ENCODE assay signal across 8 mouse cellular contexts in genomic region chr11:11811906-11812480, GRCm38 (mm10). TPM values are rescaled to one million over a fixed set of nuclear protein-coding genes. Genes with fewer than 3 reads are reported as not detected.
A peak's percentile ranks its signal among the peaks of the same experiment; 100 is the strongest.
DNase-seq lines count a peak whose midpoint lies in the region; ATAC-seq and TF ChIP-seq lines count a peak whose summit lies in the region.

No protein-coding gene starts in this region.

- ATAC-seq in heart, embryonic 12.5 days (ENCODE audit: insufficient number of reproducible peaks, low FRiP score) = peak; percentile 41
- peak; percentile 41 for ATAC-seq in liver, embryonic 14.5 days (ENCODE audit: insufficient read depth)

- TF ChIP-seq EP300 in liver, embryonic 14.5 days (IDR thresholded peaks at IDR 0.05; ENCODE audit: low read depth) = peak; percentile 95

- H3K36me3 ChIP-seq in heart, embryonic 12.5 days = no peaks in the 10 kb centered on the region
- H3K36me3 ChIP-seq in liver, embryonic 14.5 days (replicated peaks; ENCODE audit: control insufficient read depth, insufficient read depth, low read depth) = peaks cover 1% of the 10 kb centered on the region; the same call in 1 of the 2 replicates
- H3K36me3 ChIP-seq in testis, adult 2 months (ENCODE audit: control insufficient read depth, insufficient read depth, low read length) = no peaks in the 10 kb centered on the region

- 15% methylated on average over 9 of the region's 9 CpGs for WGBS in heart, embryonic 12.5 days
- 2% methylated on average over 9 of the region's 9 CpGs for WGBS in liver, embryonic 14.5 days (ENCODE audit: insufficient replicate concordance)

- H3K4me3 ChIP-seq in embryonic fibroblast, embryonic 13.5 days (ENCODE audit: insufficient read depth, low read length) = no peak overlapping the region
- H3K4me3 ChIP-seq in heart, embryonic 12.5 days = peak overlapping the region; percentile 8; the same call in 1 of the 2 replicates
- no peak overlapping the region for H3K4me3 ChIP-seq in liver, embryonic 14.5 days (ENCODE audit: insufficient read depth in 1 of 2, low read depth in 2 of 2, low read length in 2 of 2)
- H3K4me3 ChIP-seq in testis, adult 2 months (ENCODE audit: control insufficient read depth, low read depth, low read length) = no peak overlapping the region

- no peak for TF ChIP-seq POLR2A in embryonic fibroblast, embryonic 13.5 days (IDR thresholded peaks at IDR 0.05; ENCODE audit: low read depth, low read length)
- no peak for TF ChIP-seq POLR2A in testis, adult 2 months (IDR thresholded peaks at IDR 0.05; ENCODE audit: control insufficient read depth, low read depth, low read length)

- no peak overlapping the region for H3K27ac ChIP-seq in embryonic fibroblast, embryonic 13.5 days (ENCODE audit: insufficient read depth, low read length)
- peak overlapping the region; percentile 24; the same call in 1 of the 2 replicates for H3K27ac ChIP-seq in heart, embryonic 12.5 days (ENCODE audit: poor library complexity, severe bottlenecking)
- no peak overlapping the region; the same call in 1 of the 2 replicates for H3K27ac ChIP-seq in liver, embryonic 14.5 days
- no peak overlapping the region for H3K27ac ChIP-seq in testis, adult 2 months (ENCODE audit: control insufficient read depth, insufficient read depth, low read depth, low read length)

- peaks cover 1% of the 10 kb centered on the region; the same call in 1 of the 2 replicates for H3K4me1 ChIP-seq in embryonic fibroblast, embryonic 13.5 days (ENCODE audit: control insufficient read depth, insufficient read depth, low read length)
- peaks cover 34% of the 10 kb centered on the region for H3K4me1 ChIP-seq in heart, embryonic 12.5 days (replicated peaks)
- peaks cover 46 to 49% of the 10 kb centered on the region in 2 experiments for H3K4me1 ChIP-seq in liver, embryonic 14.5 days (replicated peaks; ENCODE audit: control insufficient read depth in 2 of 2, insufficient read depth in 2 of 2, low read length in 1 of 2)
- H3K4me1 ChIP-seq in testis, adult 2 months (ENCODE audit: control insufficient read depth, insufficient read depth, low read length) = peaks cover 2% of the 10 kb centered on the region

- DNase-seq in CD4-positive, CD25-positive, alpha-beta regulatory T cell, adult 2 months (ENCODE audit: low read depth, low spot score) = peak; percentile 89
- DNase-seq in adrenal gland, postnatal 36 days = peak; percentile 81 to 83
- DNase-seq in kidney, postnatal 14 days = peak; percentile 83
- DNase-seq in liver, embryonic 14.5 days (ENCODE audit: low read depth in 3 of 3, low spot score in 3 of 3) = peak; percentile 88 to 93 (median 89)
- peak; percentile 83 for DNase-seq in neural tube, embryonic 10.5 days (ENCODE audit: extremely low spot score, low spot score)

- no peaks in the 10 kb centered on the region for H3K27me3 ChIP-seq in heart, embryonic 12.5 days (replicated peaks)
- no peaks in the 10 kb centered on the region for H3K27me3 ChIP-seq in liver, embryonic 14.5 days (ENCODE audit: control insufficient read depth, insufficient read depth, low read length)
- H3K27me3 ChIP-seq in testis, adult 2 months (ENCODE audit: control insufficient read depth, insufficient read depth, low read length) = no peaks in the 10 kb centered on the region

- peak overlapping the region; percentile 42; the same call in 1 of the 2 replicates for H3K9ac ChIP-seq in heart, embryonic 12.5 days
- no peak overlapping the region for H3K9ac ChIP-seq in liver, embryonic 14.5 days (replicated peaks)

- no peaks in the 10 kb centered on the region for H3K9me3 ChIP-seq in heart, embryonic 12.5 days (replicated peaks)
- no peaks in the 10 kb centered on the region for H3K9me3 ChIP-seq in liver, embryonic 14.5 days (ENCODE audit: control insufficient read depth, low read length)

- TF ChIP-seq CTCF in embryonic fibroblast, embryonic 13.5 days (IDR thresholded peaks at IDR 0.05; ENCODE audit: borderline replicate concordance, insufficient read depth, low read length) = peak; percentile 99
- TF ChIP-seq CTCF in liver, embryonic 14.5 days (IDR thresholded peaks at IDR 0.05; ENCODE audit: low read depth) = peak; percentile 99
- peak; percentile 66; the same call in 1 of the 2 replicates for TF ChIP-seq CTCF in testis, adult 2 months (IDR thresholded peaks at IDR 0.05; ENCODE audit: control insufficient read depth, insufficient read depth, insufficient replicate concordance, low read depth, low read length)

- peak overlapping the region; percentile 50 for H3K4me2 ChIP-seq in heart, embryonic 12.5 days
- H3K4me2 ChIP-seq in liver, embryonic 14.5 days (ENCODE audit: low read depth) = peak overlapping the region; percentile 41

RNA-seq across cellular contexts. Expression of gene Fignl1, which starts 3.2 kb away (rescaled TPM):
- 1 to 10 TPM; 3.4 to 3.7 TPM for total RNA-seq in adrenal gland, postnatal 36 days (2021)
- polyA plus RNA-seq in embryonic fibroblast, embryonic 13.5 days (2011; ENCODE audit: insufficient read length, low read depth, missing spikeins) = 17.5 and 24.4 TPM in 2 replicates
- 76.7 and 77.8 TPM in 2 replicates for polyA plus RNA-seq in heart, embryonic 12.5 days (2016; fragmentation: Nextera tagmentation; extraction: Ambion mirVana)
- polyA plus RNA-seq in liver, embryonic 14.5 days (2012; rRNA removed) = 23.2 and 32.2 TPM in 2 replicates
- 102 and 110 TPM in 2 replicates for polyA plus RNA-seq in liver, embryonic 14.5 days (2014; fragmentation: Nextera tagmentation; extraction: Ambion mirVana)
- polyA plus RNA-seq in testis, adult 2 months (2012; rRNA removed) = 15.0 and 21.1 TPM in 2 replicates
